Mouse (Mus musculus): ENCODE measurements at regions not wholly inside any gene's neighbourhood (a gene's known extent, or its start where the extent isn't known, plus 50 kb on each side); places are given as distances from the start of the nearest gene placed in this dataset.

DNA sequence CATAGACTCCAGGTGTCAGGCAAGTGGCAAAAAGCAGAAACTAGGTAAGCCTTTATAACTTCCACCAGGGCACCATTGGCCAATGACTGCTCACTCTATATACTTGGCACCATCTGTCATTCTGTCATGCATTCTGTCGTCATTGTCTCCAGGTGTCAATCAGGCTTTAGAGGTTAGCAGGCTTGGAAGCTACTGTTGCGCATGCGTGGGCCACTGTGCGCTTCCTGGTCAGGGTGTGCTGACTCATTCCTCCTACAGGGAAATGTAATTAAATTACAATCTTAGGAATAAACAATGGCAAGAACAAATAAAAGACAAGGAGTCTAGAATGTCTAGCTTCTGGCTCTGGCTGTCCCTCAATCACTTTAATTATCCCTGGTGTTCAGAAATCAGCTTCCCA lies 68.1 kb upstream of the L3mbtl4 start:
- no peak overlapping the region for H3K4me3 ChIP-seq (ENCODE audit: extremely low read depth, insufficient read depth, insufficient read length)
- no peak for DNase-seq (ENCODE audit: low read depth in 1 of 2, low spot score in 2 of 2)
- H3K4me1 ChIP-seq (ENCODE audit: control insufficient read depth, insufficient read depth, insufficient read length), result no peaks in the 10 kb centered on the region
- 80% methylated on average over 4 of the region's 4 CpGs for WGBS
- no peaks in the 10 kb centered on the region for H3K36me3 ChIP-seq (ENCODE audit: control insufficient read depth, insufficient read depth, low read length)
- TF ChIP-seq POLR2A (IDR thresholded peaks at IDR 0.05; ENCODE audit: low read depth, low read length) (no peak), CTCF (IDR thresholded peaks at IDR 0.05; ENCODE audit: extremely low read depth, insufficient read depth, insufficient read length, insufficient replicate concordance) (no peak)
- H3K27ac ChIP-seq (ENCODE audit: insufficient read depth, low read length), result no peak overlapping the region
- no peaks in the 10 kb centered on the region for H3K27me3 ChIP-seq (ENCODE audit: control insufficient read depth, insufficient read depth, low read length)

GRCm38 (mm10) chr17:68208837-68209236 lies 64.8 kb upstream of the L3mbtl4 start:
- TF ChIP-seq CTCF (IDR thresholded peaks at IDR 0.05; ENCODE audit: extremely low read depth, insufficient read depth, insufficient read length, insufficient replicate concordance), result no peak
- no peak for TF ChIP-seq POLR2A (IDR thresholded peaks at IDR 0.05; ENCODE audit: low read depth, low read length)
- Histone ChIP-seq H3K27me3 (ENCODE audit: control insufficient read depth, insufficient read depth, low read length) (no peaks in the 10 kb centered on the region), H3K4me3 (ENCODE audit: extremely low read depth, insufficient read depth, insufficient read length) (no peak overlapping the region), H3K4me1 (ENCODE audit: control insufficient read depth, insufficient read depth, insufficient read length) (no peaks in the 10 kb centered on the region), H3K36me3 (ENCODE audit: control insufficient read depth, insufficient read depth, low read length) (no peaks in the 10 kb centered on the region), H3K27ac (ENCODE audit: insufficient read depth, low read length) (no peak overlapping the region)
- no peak for DNase-seq (ENCODE audit: low read depth in 1 of 2, low spot score in 2 of 2)
- WGBS, result 19% methylated on average over 2 of the region's 2 CpGs

- Histone ChIP-seq H3K4me3 (ENCODE audit: extremely low read depth, insufficient read depth, insufficient read length) (no peak overlapping the region), H3K27ac (ENCODE audit: insufficient read depth, low read length) (no peak overlapping the region), H3K36me3 (ENCODE audit: control insufficient read depth, insufficient read depth, low read length) (no peaks in the 10 kb centered on the region), H3K27me3 (ENCODE audit: control insufficient read depth, insufficient read depth, low read length) (no peaks in the 10 kb centered on the region), H3K4me1 (ENCODE audit: control insufficient read depth, insufficient read depth, insufficient read length) (no peaks in the 10 kb centered on the region)
- WGBS, result 12% methylated on average over 14 of the region's 14 CpGs
- TF ChIP-seq POLR2A (IDR thresholded peaks at IDR 0.05; ENCODE audit: low read depth, low read length), result no peak
- no peak for TF ChIP-seq CTCF (IDR thresholded peaks at IDR 0.05; ENCODE audit: extremely low read depth, insufficient read depth, insufficient read length, insufficient replicate concordance)
- no peak for DNase-seq (ENCODE audit: low read depth in 1 of 2, low spot score in 2 of 2)
Observed at GRCm38 (mm10) chr17:68210313-68211254, 63.0 kb upstream of the L3mbtl4 start.

- DNase-seq (ENCODE audit: low read depth in 1 of 2, low spot score in 2 of 2), result no peak
- WGBS, result 80% methylated on average over 4 of the region's 4 CpGs
- H3K27me3 ChIP-seq (ENCODE audit: control insufficient read depth, insufficient read depth, low read length), result no peaks in the 10 kb centered on the region
Observed at GRCm38 (mm10) chr17:68218246-68218645, 55.4 kb upstream of the L3mbtl4 start.

GRCm38 (mm10) chr17:68223170-68223569 lies 50.4 kb upstream of the L3mbtl4 start:
- Histone ChIP-seq H3K36me3 (ENCODE audit: control insufficient read depth, insufficient read depth, low read length) (no peaks in the 10 kb centered on the region), H3K4me1 (ENCODE audit: control insufficient read depth, insufficient read depth, insufficient read length) (no peaks in the 10 kb centered on the region), H3K27ac (ENCODE audit: insufficient read depth, low read length) (no peak overlapping the region), H3K4me3 (ENCODE audit: extremely low read depth, insufficient read depth, insufficient read length) (no peak overlapping the region), H3K27me3 (ENCODE audit: control insufficient read depth, insufficient read depth, low read length) (no peaks in the 10 kb centered on the region)
- no peak for DNase-seq (ENCODE audit: low read depth in 1 of 2, low spot score in 2 of 2)
- TF ChIP-seq CTCF (IDR thresholded peaks at IDR 0.05; ENCODE audit: extremely low read depth, insufficient read depth, insufficient read length, insufficient replicate concordance) (no peak), POLR2A (IDR thresholded peaks at IDR 0.05; ENCODE audit: low read depth, low read length) (no peak)
- 73% methylated on average over 3 of the region's 3 CpGs for WGBS

More at GRCm38 (mm10) chr17:68218246-68218645, 55.4 kb upstream of the L3mbtl4 start:
- no peak overlapping the region for H3K4me3 ChIP-seq (ENCODE audit: extremely low read depth, insufficient read depth, insufficient read length)
- H3K4me1 ChIP-seq (ENCODE audit: control insufficient read depth, insufficient read depth, insufficient read length), result no peaks in the 10 kb centered on the region
- H3K36me3 ChIP-seq (ENCODE audit: control insufficient read depth, insufficient read depth, low read length), result no peaks in the 10 kb centered on the region
- no peak overlapping the region for H3K27ac ChIP-seq (ENCODE audit: insufficient read depth, low read length)
- TF ChIP-seq CTCF (IDR thresholded peaks at IDR 0.05; ENCODE audit: extremely low read depth, insufficient read depth, insufficient read length, insufficient replicate concordance), result no peak
- TF ChIP-seq POLR2A (IDR thresholded peaks at IDR 0.05; ENCODE audit: low read depth, low read length), result no peak
